Mouse (Mus musculus) megakaryocyte-erythroid progenitor cell, adult 5-6 weeks (primary cell): Measurements from ENCODE around the gene Naxe. TPM values are rescaled to one million over a fixed set of nuclear protein-coding genes. Genes with fewer than 3 reads are reported as not detected.

Experiments
- ATAC-seq: replicated peaks from 2 replicates; pipeline ENCODE4 v1.8.0; 2016; ENCODE audit warnings: mild to moderate bottlenecking, inconsistent platforms; ENCODE audit not compliant: severe bottlenecking, poor library complexity, low FRiP score, low TSS enrichment
- total RNA-seq, 2 experiments: library from RNA; stranded (forward) in 1 of 2; stranded (reverse) in 1 of 2; fragments of 200-1000, 215-1000 nt in 1 of 2; fragments of >200 nt in 1 of 2; fragmentation: Nextera tagmentation in 1 of 2; gene quantifications; 2 replicates each; pipeline ENCODE4 v1.2.3; 2014 to 2017

Naxe gene
- total RNA-seq (2014; fragmentation: Nextera tagmentation) (36.8 and 68.7 TPM in 2 replicates), total RNA-seq (2017) (21.8 and 25.8 TPM in 2 replicates)

DNA sequence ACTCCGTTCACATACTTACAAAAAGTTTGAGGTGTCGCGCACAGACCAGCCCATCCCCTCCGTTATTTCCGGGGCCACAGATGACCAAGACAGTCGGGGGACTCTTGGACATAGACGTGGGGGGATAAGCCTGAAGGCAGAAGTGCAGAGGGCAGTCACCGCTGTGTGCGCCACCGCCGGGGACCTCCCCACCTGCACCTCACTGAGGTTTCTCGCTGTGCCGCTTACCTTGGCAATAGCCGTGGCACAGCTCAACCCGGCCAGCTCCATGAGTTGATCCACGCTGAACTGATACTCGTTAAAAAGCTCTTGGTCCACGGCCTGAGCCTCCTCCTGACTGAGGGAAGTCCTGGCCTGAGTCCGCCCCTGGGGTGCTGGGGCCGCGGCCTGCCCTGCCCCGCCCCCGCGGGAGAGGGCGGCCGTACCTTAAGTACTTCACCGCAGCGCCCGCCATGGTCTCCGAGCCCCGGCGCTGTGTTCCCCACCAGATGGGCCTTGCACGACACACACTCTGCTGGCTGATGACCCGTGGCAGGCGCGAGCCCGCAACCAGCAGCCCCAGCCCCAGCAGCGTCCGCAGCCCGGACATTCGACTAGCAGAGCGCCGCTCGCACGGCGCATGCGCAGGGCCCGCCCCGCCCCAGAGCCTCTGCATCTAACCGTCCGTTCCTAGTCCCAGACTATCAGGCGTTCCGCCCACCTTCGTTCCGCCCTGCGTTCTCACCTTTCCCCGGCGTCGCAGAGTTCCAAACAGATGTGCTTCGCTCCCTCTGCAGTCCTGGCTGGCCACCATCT is at the start of gene Naxe:
Gene Naxe, minus strand, starts transcription at position 594 of the 795 bp plus-strand sequence.
- peak; percentile 85 for ATAC-seq

DNA sequence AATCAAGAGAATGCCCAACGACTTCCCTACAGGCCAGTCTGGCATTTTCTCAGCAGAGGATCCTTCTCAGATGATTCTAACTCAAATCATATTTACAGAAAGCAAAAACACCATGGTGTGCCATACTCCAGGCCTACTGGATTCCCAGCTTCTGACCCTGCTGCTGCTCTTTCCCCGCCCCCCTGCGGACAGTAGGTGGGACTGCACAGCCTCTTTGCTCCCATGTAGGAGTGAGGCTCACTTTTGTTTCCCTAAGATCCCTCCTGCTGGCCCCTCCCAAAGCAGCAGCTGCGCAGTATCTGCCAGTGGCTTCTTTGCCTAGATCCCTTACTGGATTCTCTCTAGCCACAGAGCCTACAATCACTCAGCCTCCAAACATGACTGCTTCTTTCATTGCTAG is 47.8 kb upstream of the Naxe start:
- no peak for ATAC-seq

DNA sequence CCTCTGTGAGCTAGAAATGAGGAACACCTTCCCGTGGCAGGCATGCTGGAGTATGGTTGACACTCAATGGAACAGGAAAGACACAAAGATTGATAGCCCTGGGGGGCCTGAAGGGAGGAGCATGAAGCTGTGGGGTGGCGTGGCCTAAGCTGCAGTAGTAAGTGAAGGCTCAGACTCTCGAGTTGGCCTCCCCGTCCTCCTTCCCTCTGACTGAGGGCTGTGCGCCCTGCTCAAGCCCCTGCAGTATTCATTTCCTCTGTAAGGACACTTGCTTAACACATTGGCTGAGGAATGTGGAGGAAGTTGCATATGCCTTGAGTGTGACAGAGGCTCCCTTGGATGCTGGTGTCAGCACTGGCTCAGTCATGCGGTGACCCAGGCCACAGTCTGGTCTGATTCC is 44.3 kb upstream of the Naxe start:
- no peak for ATAC-seq

DNA sequence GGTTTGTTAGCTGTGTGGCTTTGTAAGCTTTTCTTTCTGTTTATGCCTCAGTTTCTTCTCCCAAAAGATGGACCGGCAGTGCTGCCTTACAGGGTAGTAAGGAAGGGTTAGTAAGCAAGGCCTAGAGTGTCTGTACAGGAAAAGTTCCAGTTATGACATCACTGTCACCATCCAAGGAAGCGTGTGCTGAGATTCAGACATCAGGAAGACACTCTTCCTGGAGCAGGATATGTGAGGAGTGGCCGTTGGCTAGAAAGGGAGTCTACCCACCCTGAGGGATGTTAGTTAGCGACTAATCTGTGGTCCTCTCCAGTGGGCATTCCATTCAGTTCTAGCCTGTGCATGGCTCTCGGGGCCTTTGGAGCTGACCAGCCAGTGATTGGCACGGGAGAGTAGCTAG is 43.9 kb upstream of the Naxe start:
- no peak for ATAC-seq

DNA sequence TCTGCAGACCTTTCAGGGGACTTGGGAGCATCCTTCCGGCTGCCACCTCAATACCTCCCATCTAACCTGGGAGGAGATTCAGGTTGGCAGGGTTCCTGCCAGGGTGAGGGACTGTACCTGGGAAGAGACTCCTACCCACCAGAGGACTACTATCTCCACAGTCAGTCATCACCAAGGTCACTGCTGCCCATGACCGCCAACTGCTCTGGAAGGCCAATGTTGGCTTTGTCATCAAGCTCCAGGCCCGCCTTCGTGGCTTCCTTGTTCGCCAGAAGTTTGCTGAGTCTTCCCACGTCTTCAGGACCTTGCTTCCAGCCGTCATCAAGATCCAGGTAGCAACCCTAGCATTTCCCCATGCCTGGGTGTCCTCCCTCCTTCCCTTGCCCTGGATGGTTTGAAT is 43.4 kb upstream of the Naxe start:
- no peak for ATAC-seq

DNA sequence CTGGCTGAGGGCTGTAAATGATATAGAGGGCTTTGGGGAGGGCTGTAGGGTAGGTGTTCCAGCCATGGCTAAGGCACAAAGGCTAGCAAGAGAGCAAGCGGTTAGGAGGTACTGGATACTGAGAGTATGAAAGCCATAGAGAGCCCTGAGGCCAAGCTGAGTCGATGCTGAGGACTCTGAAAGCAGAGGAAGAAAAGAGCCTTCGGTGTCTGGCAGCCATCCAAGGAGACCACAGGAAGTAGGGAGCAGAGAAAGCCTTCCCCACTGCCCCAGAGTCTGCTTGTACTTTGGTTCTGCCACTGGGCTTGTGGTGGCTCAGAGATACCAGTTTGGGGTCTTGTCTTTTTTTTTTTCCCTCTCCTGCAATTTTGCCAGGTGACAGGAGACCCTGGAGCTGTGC is 42.0 kb upstream of the Naxe start:
- ATAC-seq, result no peak

DNA sequence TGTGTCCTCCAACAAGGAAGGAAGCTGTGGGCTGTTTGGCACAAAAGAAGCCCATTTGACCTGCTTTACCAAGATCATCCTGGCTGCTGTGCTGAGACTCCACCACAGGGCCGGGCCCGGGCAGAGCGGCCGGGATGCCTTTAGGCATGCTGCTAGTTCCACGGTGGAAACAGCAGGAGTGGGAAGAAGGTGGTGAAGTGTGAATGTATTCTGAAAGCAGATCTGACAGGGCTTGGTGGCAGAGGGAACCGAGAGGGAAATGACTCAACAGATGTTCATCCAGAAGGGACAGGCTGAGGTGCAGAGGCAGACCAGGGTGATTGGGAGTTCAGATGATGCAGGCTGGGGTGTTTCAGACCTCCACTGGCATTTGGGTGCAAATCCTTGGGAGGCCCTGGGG is 39.4 kb upstream of the Naxe start:
- no peak for ATAC-seq

DNA sequence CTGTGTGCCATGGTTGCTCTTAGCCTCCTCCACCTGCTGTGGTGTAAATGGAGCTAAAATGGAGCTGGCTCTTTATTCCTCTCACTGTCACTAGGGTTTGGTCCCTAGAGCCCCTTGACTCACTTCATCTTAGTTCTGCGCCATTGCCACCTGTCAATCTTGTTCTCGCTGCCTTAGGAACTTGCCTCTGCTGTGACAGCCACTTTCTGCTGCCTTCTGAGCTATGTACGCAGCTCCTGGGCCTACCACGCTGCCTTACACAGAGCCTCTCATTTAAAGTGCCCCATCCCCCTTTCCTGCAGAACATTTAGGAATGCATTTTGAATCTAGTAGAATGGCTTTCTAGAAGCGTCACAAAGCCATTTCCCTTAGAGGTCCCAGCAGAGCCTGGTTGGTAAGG is 35.8 kb upstream of the Naxe start:
- no peak for ATAC-seq

DNA sequence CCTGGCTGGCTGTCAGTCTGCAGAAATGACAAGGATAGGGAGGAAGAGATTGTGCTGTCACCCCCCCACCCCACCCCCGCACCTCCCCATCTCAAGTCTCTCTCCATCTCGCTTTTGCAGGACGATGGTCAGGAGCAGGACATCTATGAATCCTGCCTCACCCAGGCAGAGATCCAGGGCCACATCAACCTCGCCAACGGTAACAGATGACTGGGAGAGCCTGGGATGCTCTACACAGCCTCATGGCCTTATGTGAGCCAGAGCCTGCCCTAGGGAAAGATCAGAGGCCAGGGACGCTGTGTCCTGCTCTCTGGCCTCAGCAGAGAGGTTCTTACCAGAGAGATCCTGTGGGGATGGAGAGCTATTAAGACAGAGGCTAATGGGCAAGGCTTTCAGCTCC is 32.3 kb upstream of the Naxe start:
- ATAC-seq, result no peak

DNA sequence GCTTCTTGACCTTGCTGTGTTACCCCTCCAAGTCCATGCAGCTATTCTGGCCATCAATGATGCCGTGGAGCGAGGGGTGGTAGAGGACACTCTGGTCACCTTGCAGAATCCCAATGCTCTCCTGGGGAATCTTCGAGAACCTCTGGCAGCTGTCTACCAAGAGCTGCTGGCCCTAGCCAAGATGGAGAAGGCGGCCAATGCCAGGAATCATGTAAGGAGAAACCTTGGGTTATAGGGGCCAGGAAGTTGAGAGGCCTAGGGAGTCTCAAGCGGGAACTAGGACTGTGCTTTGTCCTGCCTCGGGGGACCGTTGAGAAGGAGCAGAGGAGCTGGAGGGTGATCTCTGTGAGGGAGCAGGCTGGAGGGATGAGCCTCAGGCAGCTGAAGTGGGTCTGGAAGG is 31.8 kb upstream of the Naxe start:
- ATAC-seq, result no peak

DNA sequence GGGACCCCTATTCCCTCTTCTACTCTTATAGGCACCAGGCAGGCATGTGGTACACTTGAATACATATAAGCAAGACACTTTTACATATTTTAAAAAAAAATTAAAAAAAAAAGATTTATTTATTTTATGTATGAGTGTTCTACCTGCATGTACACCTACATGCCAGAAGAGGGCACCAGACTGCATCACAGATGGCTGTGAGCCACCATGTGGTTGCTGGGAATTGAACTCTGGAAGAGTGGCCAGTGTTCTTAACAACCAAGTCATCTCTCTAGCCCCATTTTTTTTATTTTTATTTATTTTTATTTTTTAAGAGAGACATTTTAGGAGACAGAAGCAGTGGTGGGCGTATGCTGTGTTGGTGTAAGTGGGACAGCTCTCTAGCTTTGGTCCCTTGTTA is 29.4 kb upstream of the Naxe start:
- ATAC-seq, result no peak

DNA sequence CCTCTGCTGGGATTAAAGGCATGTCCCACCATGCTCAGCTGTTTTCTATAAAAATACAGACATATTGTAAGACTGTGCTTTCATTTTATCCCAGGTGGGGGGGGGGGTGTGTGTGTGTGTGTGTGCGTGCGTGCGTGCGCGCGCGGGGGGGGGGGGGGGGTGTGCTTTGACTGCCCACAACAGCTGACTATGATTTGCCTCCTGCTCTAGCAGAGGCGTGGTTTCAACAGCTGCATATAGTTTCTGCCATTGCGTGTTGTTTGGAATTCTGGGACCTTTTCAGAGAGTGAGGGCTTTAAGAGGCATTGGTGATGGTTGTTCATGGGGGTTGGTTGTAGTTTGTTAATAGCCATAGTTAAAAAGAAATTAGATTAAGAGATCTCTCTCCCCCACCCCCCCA is 27.2 kb upstream of the Naxe start:
- ATAC-seq, result no peak

DNA sequence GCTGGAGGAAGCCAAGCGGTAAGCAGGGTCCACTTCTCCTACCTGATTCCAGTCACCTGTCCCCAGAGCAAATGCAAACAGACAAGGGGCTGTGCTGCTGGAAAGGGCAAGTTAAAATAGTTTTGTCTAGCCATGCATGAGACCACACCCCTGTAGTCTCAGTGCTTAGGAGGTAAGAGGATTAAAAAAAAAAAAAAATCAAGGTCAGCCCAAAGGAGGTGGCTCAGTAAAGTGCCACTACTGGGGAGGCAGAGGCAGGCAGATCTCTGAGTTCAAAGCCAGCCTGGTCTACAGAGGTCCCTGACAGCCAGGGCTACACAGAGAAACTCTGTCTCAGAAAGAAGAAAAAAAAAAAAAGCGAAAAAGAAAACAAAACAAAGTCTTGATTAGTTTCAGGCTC is 25.7 kb upstream of the Naxe start:
- ATAC-seq, result no peak

DNA sequence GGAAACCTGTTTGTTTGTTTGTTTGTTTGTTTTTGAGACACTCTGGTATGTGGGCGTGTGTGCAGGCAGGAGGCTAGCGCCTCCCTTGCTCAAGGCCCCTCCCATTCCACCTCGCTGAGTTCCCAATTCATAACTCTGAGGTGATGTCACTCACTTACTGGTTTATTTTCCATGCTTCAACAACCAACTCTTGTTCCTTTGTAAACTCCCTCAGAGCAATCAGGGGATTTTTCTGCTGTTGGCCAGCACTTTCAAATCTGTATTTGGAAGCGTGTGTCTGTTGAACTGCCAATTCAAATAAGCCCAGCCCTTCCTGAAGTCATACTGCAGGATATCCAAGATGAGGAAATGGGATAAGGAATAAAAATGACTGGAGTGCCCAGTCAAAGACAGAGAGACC is 24.4 kb upstream of the Naxe start:
- peak; percentile 78 for ATAC-seq

DNA sequence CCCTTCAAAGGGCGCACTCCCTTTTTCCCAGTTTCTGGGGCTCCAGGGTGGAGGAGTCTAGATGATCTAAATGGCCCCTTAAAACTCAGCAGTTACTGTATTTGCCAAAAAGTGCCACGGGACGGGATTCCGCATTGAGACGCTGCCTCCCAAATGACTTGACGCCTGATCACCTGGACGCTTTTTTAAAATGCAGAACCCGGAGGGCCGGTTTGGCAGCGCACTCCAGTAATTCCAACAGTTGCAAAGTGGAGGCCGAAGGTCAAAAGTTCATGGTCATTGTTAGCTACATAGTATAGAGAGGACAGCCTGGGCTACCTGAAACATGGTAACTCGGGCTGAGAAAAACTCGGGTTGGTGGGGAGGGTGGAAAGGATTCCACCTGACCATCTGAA is 23.9 kb upstream of the Naxe start:
- ATAC-seq, result peak; percentile 27; the same call in 1 of the 2 replicates

DNA sequence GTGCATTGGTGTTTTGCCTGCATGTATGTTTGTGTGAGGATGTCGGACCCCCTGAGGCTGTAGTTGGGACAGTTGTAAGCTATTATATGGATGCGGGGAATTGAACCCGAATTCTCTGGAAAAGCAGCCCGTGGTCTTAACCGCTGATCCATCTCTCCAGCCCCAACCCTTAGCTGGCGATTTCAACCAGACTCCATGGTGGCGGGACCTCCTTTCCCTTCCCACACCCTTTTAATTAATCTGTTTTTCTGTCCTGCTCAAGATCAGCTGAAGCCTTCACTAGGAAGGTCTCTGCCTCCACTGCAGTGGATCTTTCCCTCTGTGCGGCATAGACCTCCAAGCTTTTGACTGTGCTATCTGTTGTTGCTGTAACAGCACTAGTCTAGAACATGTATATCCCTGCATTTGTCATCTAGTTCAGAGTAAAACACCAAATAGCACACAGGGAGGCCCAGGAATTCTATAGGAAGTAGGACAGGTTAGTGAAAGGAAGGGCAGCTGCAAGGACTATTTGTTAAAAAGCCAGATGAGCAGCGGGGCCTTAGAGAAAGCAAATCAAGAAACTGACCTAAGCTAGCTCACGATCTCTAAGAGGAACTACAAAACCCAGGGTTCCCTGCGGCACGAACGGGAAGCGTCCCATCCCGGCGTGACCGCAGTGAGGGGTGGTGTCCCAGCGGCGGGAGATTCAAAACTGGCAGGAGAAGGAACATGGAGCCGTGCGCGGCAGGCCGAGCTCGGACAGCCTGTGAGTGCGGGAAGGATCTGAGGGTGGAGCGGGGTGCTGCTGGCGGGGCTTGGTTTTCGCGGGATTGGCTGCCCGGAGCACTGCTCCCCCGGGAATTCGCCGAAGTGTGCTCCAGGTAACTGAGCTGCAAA is 23.3 kb upstream of the Naxe start, which contains the start of gene Iqgap3:
Gene Iqgap3, plus strand, starts transcription at position 627 of the 879 bp plus-strand sequence.
- ATAC-seq, result peak; percentile 92

DNA sequence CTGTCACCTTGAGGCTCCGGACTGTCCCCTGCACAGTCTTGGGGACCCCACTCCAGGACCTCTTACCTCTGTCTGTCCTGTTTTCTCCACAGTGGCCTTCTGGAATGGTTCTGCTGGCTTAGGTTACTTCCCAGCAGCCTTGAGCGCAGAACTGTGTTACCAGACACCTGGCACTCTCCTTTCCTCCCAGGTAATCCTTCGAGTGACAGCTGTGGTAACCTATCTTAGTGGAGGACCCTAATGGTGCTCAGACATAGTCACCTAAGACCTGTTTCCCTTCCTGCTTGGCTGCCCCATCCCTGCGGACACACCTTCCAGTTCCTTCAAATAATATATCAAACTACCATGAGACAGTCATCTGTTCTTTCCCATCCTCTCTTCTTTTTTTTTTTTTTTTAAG is 19.9 kb upstream of the Naxe start, which contains the start of gene Ttc24:
Gene Ttc24, minus strand, starts transcription at position 101 of the 400 bp plus-strand sequence.
- no peak for ATAC-seq

DNA sequence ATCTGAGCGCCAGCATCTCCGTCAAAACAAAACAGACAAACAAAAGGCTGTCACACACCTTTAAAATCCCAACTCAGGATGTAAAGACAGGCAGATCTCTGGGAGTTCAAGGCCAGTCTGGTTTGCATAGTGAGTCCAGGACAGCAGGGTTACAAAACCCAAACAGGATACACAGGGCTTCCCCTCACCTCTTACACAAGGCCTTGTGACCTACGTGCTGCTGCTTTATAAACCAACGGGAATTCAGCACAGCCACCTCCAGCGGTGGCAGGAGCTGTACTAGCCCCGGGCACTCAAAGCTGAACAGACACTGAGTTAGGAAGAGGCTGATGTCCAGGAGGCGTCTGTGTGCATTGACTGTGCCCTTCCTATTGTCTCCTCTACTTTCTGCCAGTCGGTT is 19.1 kb upstream of the Naxe start:
- no peak for ATAC-seq

DNA sequence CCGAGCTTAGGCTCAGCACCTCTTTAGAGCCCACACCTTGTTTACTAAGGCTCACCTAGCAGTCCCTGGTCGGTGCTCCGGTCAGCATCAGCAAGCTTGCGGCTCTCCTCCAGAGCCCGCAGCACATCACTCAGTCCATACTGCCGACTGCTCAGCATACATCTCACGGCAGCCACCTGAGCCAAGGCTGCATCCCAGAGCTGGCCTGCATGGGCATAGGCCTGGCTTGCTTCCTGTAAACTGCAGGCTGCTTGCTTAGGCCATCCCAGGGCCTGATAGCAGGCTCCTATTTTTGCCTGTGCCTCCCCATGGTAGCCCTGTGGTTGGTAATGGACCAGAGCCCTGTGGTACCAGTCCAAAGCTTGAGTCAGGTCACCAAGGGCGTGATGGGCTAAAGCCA is 16.5 kb upstream of the Naxe start:
- no peak for ATAC-seq

DNA sequence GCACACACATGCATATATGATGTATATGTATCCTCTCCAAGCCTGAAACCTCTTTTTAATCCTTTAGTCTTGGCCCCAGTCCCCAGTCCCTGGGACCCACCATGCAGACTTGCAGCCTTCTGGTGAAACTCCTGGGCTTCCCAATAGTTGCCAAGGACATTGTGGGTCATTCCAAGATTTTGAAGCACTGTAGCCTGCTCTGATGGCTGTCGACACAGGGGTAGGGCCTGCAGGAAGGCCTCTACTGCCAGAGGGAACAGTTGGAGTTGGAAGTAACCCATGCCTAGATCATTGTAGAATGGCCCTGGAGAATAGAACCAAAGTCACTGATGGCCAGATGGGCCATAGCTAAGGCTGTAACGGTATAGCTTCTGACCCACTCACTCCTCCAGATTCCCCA is 16.1 kb upstream of the Naxe start:
- ATAC-seq, result no peak

DNA sequence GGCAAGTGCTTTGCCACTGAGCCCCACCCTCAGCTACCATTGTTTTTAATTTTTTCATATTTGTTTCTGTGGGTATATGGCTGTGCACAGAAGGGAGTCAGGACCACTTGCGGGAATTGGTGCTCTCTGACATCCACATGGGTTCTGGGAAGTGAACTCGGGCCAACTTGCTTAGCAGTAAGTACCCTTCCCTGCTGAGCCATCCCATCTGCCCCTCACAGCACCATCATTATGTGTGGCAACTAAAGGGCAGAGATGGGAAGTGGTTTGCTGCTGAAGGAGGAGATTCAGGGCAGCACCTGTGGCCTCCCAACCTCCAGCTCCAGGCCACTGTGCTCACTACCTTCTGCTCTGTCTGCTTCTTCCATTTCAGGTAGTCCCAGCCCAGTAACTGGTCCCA is 15.3 kb upstream of the Naxe start:
- no peak for ATAC-seq
